Mouse (Mus musculus) olfactory bulb, adult 2 months (tissue): Measurements from ENCODE around the gene Gm45021. TPM values are rescaled to one million over a fixed set of nuclear protein-coding genes. Genes with fewer than 3 reads are reported as not detected.

Experiments used
- H3K27ac ChIP-seq: fragments of 200-500 bp; 2 replicates; pipeline ENCODE4 v1.5.1; 2012; ENCODE audit warnings: low read depth, low read length; ENCODE audit not compliant: insufficient read depth
- H3K4me1 ChIP-seq: fragments of 200-500 bp; 2 replicates; pipeline ENCODE4 v1.6.1; 2012; ENCODE audit warnings: low read length; ENCODE audit not compliant: control insufficient read depth, insufficient read depth
- H3K4me3 ChIP-seq: fragments of 200-500 bp; 2 replicates; pipeline ENCODE4 v1.5.1; 2012; ENCODE audit warnings: mild to moderate bottlenecking, low read depth, low read length, moderate library complexity; ENCODE audit not compliant: insufficient read depth
- CTCF ChIP-seq: fragments of 200-500 bp; IDR thresholded peaks from 2 replicates; pipeline ENCODE4 v1.5.1; 2012; ENCODE audit warnings: low read depth, mild to moderate bottlenecking, low read length, moderate library complexity; ENCODE audit not compliant: insufficient read depth
- POLR2A ChIP-seq: fragments of 200-500 bp; IDR thresholded peaks from 2 replicates; pipeline ENCODE4 v1.6.1; 2012; ENCODE audit warnings: mild to moderate bottlenecking, low read depth, low read length, moderate library complexity; ENCODE audit not compliant: insufficient read depth
- WGBS: fragments of 180-500 bp; shearing (Covaris S2); methylation state at CpG from one replicate; pipeline ENCODE4 v1.1.7; 2018; 5-methylcytosine and 5-hydroxymethylcytosine counted together
- polyA plus RNA-seq: library from polyadenylated mRNA; stranded (reverse); fragments of >200 nt; gene quantifications from 2 replicates; pipeline ENCODE4 v1.2.4, GENCODE M21; 2012; ENCODE audit warnings: low replicate concordance; ENCODE audit not compliant: missing spikeins, insufficient read depth, insufficient read length

Gm45021 gene
- polyA plus RNA-seq, 1 experiment = not detected

- no peak for TF ChIP-seq POLR2A
- no peak overlapping the region for H3K4me3 ChIP-seq
- peaks cover 18% of the 10 kb centered on the region for H3K4me1 ChIP-seq
- no peak overlapping the region for H3K27ac ChIP-seq
- 59% methylated on average over 21 of the region's 21 CpGs for WGBS
Observed at GRCm38 (mm10) chr6:48568036-48568984, 21.1 kb upstream of the Gm45021 start.

- no peak for TF ChIP-seq POLR2A
- TF ChIP-seq CTCF = no peak
- Histone ChIP-seq H3K4me3 (no peak overlapping the region), H3K27ac (no peak overlapping the region), H3K4me1 (peaks cover 18% of the 10 kb centered on the region)
- WGBS = 71% methylated on average over 8 of the region's 8 CpGs
Observed at GRCm38 (mm10) chr6:48569065-48569807, 20.2 kb upstream of the Gm45021 start.

- TF ChIP-seq POLR2A (no peak), CTCF (no peak)
- H3K4me1 ChIP-seq = peaks cover 18% of the 10 kb centered on the region
- H3K4me3 ChIP-seq = no peak overlapping the region
- WGBS = 89% methylated on average over 5 of the region's 5 CpGs
- H3K27ac ChIP-seq = no peak overlapping the region
Observed at GRCm38 (mm10) chr6:48572014-48572413, 17.4 kb upstream of the Gm45021 start.

GRCm38 (mm10) chr6:48572572-48573061 is 16.8 kb upstream of the Gm45021 start, which contains the start of gene Rarres2:
TSS of gene Rarres2 (minus strand) at chr6:48572789.
- Histone ChIP-seq H3K4me3 (no peak within 1 kb of the TSS), H3K4me1 (peaks cover 18% of the 10 kb centered on the region), H3K27ac (no peak within 1 kb of the TSS)
- no peak for TF ChIP-seq CTCF
- 15% methylated on average over 6 of the region's 6 CpGs for WGBS

GRCm38 (mm10) chr6:48573280-48573679 is 16.1 kb upstream of the Gm45021 start:
- 81% methylated on average over 10 of the region's 10 CpGs for WGBS
- Histone ChIP-seq H3K4me1 (peaks cover 14% of the 10 kb centered on the region), H3K4me3 (no peak overlapping the region), H3K27ac (no peak overlapping the region)
- TF ChIP-seq CTCF (no peak), POLR2A (no peak)

GRCm38 (mm10) chr6:48573981-48574380 is 15.4 kb upstream of the Gm45021 start:
- whole genome bisulfite sequencing = 85% methylated on average over 3 of the region's 3 CpGs

GRCm38 (mm10) chr6:48578736-48579135 is 10.7 kb upstream of the Gm45021 start:
- no peak overlapping the region for H3K4me3 ChIP-seq
- no peak for TF ChIP-seq POLR2A
- TF ChIP-seq CTCF = no peak
- H3K27ac ChIP-seq = no peak overlapping the region
- WGBS = 73% methylated on average over 5 of the region's 5 CpGs
- peaks cover 2% of the 10 kb centered on the region; the same call in 1 of the 2 replicates for H3K4me1 ChIP-seq

More at GRCm38 (mm10) chr6:48573981-48574380, 15.4 kb upstream of the Gm45021 start:
- H3K4me3 ChIP-seq = no peak overlapping the region
- no peak overlapping the region for H3K27ac ChIP-seq
- TF ChIP-seq POLR2A (no peak), CTCF (no peak)
- peaks cover 8% of the 10 kb centered on the region for H3K4me1 ChIP-seq

- TF ChIP-seq POLR2A = no peak
- TF ChIP-seq CTCF = no peak
- no peak overlapping the region for H3K4me3 ChIP-seq
- no peak overlapping the region for H3K27ac ChIP-seq
- WGBS = 15% methylated on average over 5 of the region's 5 CpGs
- peaks cover 2% of the 10 kb centered on the region; the same call in 1 of the 2 replicates for H3K4me1 ChIP-seq
Observed at GRCm38 (mm10) chr6:48579215-48579648, 10.2 kb upstream of the Gm45021 start.

GRCm38 (mm10) chr6:48581257-48581656 is 8.2 kb upstream of the Gm45021 start:
- Histone ChIP-seq H3K4me1 (peaks cover 2% of the 10 kb centered on the region; the same call in 1 of the 2 replicates), H3K27ac (no peak overlapping the region), H3K4me3 (no peak overlapping the region)
- TF ChIP-seq POLR2A = no peak
- TF ChIP-seq CTCF = no peak
- 27% methylated on average over 3 of the region's 3 CpGs for WGBS
